Mouse (Mus musculus) hematopoietic stem cell, adult 5-6 weeks (primary cell): ENCODE data around the gene Uggt1. TPM values are rescaled to one million over a fixed set of nuclear protein-coding genes. Genes with fewer than 3 reads are reported as not detected.

ENCODE experiments used
- ATAC-seq, 2 experiments: fragments of 125-278 bp in 1 of 2; replicated peaks in 1 of 2; 2 replicates each; pipeline ENCODE4 v1.8.0; 2016 to 2017; ENCODE audit warnings: inconsistent platforms in 2 of 2, mild to moderate bottlenecking in 2 of 2, moderate number of reproducible peaks in 2 of 2, low read depth in 1 of 2, moderate TSS enrichment in 1 of 2; ENCODE audit not compliant: low FRiP score in 2 of 2, poor library complexity in 2 of 2, severe bottlenecking in 2 of 2, insufficient read depth in 1 of 2, low TSS enrichment in 1 of 2
- total RNA-seq: library from RNA; stranded (forward); fragments of 172-1452, 232-1000 nt; gene quantifications from 2 replicates; pipeline ENCODE4 v1.2.3, GENCODE M21; 2017

Gene Uggt1
- total RNA-seq, 1 experiment from 2014 or later, result 89.6 TPM

GRCm38 (mm10) chr1:36105917-36106706 is 138.4 kb downstream of the Uggt1 start:
- ATAC-seq, result no peak

DNA sequence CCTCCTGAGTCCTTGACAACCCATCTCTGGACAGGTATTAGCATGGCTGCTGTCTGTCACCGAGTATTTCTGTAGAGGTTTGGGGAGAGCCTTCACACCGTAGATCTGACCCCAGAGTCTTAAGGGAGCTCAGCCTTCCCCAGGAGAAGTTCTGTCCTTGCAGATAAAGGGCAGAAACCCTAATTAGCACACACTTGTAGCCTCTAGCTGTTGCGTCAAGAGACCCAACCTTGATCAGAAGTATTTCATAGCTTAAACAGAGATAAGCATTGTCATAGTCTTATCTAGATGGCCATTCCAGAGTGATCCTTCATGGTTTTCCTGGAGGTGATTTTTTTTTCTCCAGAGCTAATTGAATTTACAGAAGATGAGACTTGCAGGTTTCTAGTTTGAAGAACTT is 144.1 kb downstream of the Uggt1 start:
- no peak for ATAC-seq

- no peak for ATAC-seq
These were observed 146.1 kb downstream of the Uggt1 start for GRCm38 (mm10) chr1:36098432-36098831.

DNA sequence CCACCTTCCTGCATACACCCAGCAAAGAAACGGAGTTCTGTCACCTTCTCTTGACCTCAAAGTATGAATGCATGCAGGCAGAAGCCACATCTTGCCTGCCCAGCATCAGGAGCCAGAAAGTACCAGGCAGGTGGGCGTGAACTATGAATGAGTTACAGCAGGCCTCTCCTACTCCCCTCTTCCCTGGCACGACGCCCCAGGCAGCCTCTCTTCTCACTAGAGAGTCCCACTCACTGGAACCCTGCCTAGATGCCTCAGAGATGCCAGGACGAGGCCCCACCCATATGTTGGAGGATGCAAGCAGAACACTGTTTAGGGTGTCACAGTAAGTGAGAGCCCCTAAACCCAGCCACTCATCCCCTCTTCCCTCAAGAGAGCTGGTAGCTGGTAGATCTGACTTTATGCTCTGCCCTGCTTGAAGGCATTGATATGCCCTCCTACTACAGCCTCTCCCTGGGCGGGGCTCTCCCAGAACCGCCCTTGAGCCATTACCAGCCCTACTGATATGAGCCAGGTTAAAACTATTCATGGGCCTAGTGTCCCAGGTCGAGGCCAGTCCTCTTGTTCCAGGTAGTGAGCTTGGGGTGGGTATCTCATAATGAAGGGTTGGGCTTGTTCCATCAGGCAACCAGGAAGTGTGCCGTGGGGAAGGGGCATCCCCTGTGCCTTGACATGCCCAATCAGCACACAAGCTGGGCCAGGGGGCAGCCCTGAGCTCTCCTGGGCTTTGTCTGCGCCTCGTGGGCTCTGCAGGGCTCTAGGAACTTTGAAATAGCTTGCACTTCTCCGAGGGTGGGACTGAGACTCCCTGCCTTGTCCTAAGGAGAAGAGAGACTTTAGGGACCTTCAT is 148.9 kb downstream of the Uggt1 start:
- peak in 1 of 2 experiments; percentile 27; a peak in 1 of 4 replicates for ATAC-seq

DNA sequence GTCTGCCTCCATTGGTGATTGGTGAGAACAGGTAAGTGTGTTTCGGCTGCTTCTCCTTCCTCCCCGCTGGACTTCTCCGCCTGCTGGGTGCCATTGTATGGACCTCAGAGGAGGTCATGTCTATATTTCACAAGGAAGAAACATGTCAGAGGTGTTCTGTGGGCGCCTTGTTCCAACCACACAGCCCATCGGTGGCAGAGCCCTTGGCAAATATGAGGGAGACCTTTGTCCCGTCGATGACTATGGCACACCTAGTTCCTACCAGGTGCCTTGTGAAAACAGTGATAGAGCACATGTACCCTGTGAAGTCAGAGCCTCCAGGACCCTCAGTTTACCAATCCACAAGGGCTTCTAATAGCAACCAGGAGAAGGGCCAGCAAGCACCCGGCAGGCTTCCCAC is 150.8 kb downstream of the Uggt1 start:
- ATAC-seq, result no peak

DNA sequence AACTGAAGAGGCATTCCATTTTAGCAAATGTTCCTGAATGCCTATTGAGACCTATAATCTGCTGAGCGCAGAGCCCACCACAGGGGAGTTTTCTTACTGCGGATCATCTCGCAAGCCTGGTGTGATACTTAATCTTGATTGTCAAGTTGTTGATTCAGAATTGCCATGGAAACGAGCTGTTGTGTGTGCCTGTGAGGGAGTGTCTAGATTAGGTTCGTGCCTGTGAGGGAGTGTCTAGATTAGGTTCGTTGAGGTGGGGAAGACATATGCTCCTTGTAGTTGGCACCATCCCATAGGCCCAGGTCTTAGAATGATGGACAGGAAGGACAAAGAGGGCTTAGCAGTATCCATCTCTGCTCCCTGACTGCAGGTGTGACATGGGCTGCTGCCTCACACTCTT is 153.3 kb downstream of the Uggt1 start:
- ATAC-seq, result peak in 1 of 2 experiments; percentile 33; a peak in 2 of 4 replicates

DNA sequence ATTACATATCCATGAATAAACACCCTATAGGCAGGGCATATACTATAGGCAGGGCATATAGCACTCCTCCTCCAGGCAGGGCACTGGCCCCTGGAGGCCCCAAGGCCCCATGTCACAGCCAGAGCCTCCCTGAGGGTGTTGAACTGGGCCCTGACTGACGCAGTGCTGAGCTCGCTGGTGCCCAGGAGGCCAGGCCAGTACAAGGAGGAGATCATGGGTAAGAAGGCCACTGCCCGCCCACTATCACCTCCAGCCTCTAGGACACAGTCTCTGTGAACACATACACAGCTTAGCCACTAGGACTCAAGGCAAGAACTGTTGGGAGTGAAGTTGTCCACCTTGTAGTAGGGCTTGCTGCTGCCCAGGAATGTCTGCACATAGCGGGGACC is 153.8 kb downstream of the Uggt1 start:
- ATAC-seq, result no peak

Other genes with a start within 250 kb of the Uggt1 start
- 12.4 and 17.6 TPM in 2 replicates for gene Hs6st1, start 176.3 kb downstream of the Uggt1 start, total RNA-seq
- 64.3 and 66.8 TPM in 2 replicates for gene Neurl3, start 30.0 kb upstream of the Uggt1 start, total RNA-seq
- 33.3 and 38.5 TPM in 2 replicates for gene Arid5a, start 63.0 kb upstream of the Uggt1 start, total RNA-seq
- gene Kansl3, start 124.5 kb upstream of the Uggt1 start, total RNA-seq, result 47.4 and 47.8 TPM in 2 replicates
- not detected in 2 replicates for gene Fer1l5, start 127.6 kb upstream of the Uggt1 start, total RNA-seq
- gene Lman2l, start 200.6 kb upstream of the Uggt1 start, total RNA-seq, result 5.6 and 7.1 TPM in 2 replicates
- gene Cnnm4, start 226.9 kb upstream of the Uggt1 start, total RNA-seq, result 8.7 and 9.6 TPM in 2 replicates